Mouse (Mus musculus): ENCODE measurements around the gene Uhrf1. TPM values are rescaled to one million over a fixed set of nuclear protein-coding genes. Genes with fewer than 3 reads are reported as not detected.

The Uhrf1 gene
- polyA plus RNA-seq, 1 experiment from 2014 or later, result 198 TPM

DNA sequence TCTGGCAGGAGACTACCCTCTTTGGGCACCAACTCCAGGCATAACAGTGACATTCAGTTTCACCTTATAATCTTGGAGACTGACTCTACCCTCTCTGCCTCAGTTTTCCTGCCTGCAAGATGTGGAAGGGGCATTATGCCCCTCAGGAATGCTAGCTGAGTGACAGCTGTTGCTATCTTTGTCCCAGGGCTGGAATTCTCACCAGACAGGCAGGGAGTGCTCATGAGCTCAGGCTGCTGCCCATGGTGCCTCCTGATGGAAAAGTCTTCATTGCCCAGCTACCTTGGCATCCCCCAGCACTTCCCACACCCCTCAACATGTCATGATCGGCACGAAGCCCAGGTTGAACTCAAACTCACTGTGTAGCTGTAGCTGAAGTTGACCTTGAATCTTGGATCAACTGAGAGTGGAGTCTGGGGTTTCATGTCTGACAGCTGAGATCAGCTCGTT, 40.5 kb upstream of the Uhrf1 start:
- WGBS, result 88% methylated on average over 3 of the region's 3 CpGs
- H3K36me3 ChIP-seq, result peaks cover 60% of the 10 kb centered on the region
- no peak for ATAC-seq (ENCODE audit: insufficient number of reproducible peaks, insufficient read depth, low FRiP score, low TSS enrichment, low read depth)
- H3K27me3 ChIP-seq, result no peaks in the 10 kb centered on the region
- H3K27ac ChIP-seq, result no peak overlapping the region
- peaks cover 31% of the 10 kb centered on the region for H3K4me1 ChIP-seq (replicated peaks)
- no peak overlapping the region for H3K4me2 ChIP-seq
- no peak overlapping the region for H3K4me3 ChIP-seq (replicated peaks)
- H3K9ac ChIP-seq (replicated peaks), result no peak overlapping the region
- H3K9me3 ChIP-seq, result no peaks in the 10 kb centered on the region

DNA sequence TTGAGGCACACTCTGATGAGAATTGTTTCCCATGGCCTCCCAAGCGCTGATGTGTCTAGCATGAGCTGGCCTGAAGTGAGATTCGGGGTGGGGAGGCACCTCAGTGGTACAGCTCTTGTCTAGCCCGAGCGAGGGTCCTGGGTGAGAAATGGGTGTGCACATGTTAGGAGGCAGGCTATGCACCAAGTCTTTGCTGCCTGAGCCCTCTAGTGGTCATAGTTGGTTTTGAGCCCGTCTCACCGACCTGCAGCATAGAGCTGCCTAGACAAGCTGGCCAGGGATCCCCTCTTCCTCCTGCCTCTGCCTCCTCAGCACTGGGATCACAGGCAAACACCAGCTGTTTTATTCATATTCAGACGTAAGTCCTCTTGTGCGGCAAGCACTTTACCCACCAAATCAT, 39.1 kb upstream of the Uhrf1 start:
- Histone ChIP-seq H3K36me3 (peaks cover 49% of the 10 kb centered on the region), H3K4me3 (replicated peaks) (no peak overlapping the region), H3K27ac (no peak overlapping the region), H3K9ac (replicated peaks) (no peak overlapping the region), H3K27me3 (no peaks in the 10 kb centered on the region), H3K4me2 (no peak overlapping the region), H3K4me1 (replicated peaks) (peaks cover 18% of the 10 kb centered on the region; the same call in 1 of the 2 replicates), H3K9me3 (no peaks in the 10 kb centered on the region)
- peak; percentile 68; the same call in 1 of the 2 replicates for ATAC-seq (ENCODE audit: insufficient number of reproducible peaks, insufficient read depth, low FRiP score, low TSS enrichment, low read depth)
- WGBS, result 19% methylated on average over 8 of the region's 8 CpGs

DNA sequence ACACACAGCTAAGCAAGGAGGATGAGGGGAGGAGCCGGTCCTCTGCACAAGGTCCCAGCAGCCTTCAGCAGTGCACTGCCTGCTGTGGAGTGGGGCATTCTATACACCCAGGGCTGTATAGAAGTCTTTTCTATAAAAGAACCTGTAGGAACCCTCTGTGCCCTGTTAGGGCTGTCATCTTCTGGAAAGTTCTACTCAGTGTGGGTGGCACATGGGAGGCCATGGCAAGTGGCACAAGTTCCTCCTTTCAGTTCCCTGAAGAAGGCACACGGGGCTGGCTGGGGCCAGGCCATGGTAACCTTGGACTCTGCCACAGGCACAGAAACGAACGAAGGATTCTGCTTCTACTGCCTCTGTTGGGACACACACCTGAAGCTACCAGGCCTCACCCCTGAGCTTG, 38.1 kb upstream of the Uhrf1 start:
- 92% methylated on average over 4 of the region's 4 CpGs for WGBS
- H3K27ac ChIP-seq, result no peak overlapping the region
- no peaks in the 10 kb centered on the region for H3K9me3 ChIP-seq
- no peak overlapping the region for H3K4me3 ChIP-seq (replicated peaks)
- H3K4me1 ChIP-seq (replicated peaks), result peaks cover 15% of the 10 kb centered on the region
- H3K4me2 ChIP-seq, result no peak overlapping the region
- ATAC-seq (ENCODE audit: insufficient number of reproducible peaks, insufficient read depth, low FRiP score, low TSS enrichment, low read depth), result no peak
- peaks cover 39% of the 10 kb centered on the region for H3K36me3 ChIP-seq
- no peaks in the 10 kb centered on the region for H3K27me3 ChIP-seq
- H3K9ac ChIP-seq (replicated peaks), result no peak overlapping the region

DNA sequence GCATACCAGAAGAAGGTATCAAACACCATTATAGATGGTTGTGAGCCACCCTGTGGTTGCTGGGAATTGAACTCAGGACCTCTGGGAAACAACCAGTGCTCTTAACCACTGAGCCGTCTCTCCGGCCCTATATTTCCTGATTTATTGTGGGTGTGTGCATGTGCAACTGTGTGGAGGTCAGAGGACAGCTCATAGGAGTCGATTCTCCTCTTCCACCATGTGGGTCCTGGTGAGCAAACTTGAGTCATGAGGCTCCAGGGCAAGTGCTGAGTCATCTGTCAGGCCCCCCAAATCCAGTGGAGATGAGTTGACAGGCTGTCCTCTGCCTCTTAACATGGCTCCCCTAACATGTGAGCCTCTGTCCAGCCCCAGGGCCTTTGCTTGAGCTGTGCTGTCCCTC, 37.3 kb upstream of the Uhrf1 start:
- H3K9ac ChIP-seq (replicated peaks), result no peak overlapping the region
- WGBS, result 89% methylated on average over 3 of the region's 3 CpGs
- H3K27me3 ChIP-seq, result no peaks in the 10 kb centered on the region
- H3K4me1 ChIP-seq (replicated peaks), result peaks cover 6% of the 10 kb centered on the region
- H3K9me3 ChIP-seq, result no peaks in the 10 kb centered on the region
- no peak overlapping the region for H3K4me2 ChIP-seq
- H3K4me3 ChIP-seq (replicated peaks), result no peak overlapping the region
- H3K36me3 ChIP-seq, result peaks cover 37% of the 10 kb centered on the region
- no peak overlapping the region for H3K27ac ChIP-seq
- no peak for ATAC-seq (ENCODE audit: insufficient number of reproducible peaks, insufficient read depth, low FRiP score, low TSS enrichment, low read depth)

DNA sequence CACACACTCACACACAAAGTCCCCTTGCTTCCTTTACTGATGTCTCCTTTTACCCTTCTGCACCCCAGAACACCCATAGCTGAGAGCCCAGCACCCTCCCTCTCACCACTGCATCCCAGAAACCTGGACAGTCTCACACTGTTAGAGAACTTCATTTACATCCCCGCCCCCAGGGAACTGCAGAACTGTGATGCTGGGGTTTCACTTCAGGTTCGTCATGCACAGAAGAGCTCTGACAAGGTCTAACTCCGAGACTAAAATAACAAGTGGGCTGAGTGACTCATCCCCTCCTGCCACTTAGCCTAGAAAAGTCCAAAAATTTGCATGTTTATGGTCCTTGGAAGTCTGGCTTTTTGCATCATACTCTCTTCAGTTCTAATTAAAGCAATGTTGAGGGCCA, 36.9 kb upstream of the Uhrf1 start:
- no peak overlapping the region for H3K27ac ChIP-seq

DNA sequence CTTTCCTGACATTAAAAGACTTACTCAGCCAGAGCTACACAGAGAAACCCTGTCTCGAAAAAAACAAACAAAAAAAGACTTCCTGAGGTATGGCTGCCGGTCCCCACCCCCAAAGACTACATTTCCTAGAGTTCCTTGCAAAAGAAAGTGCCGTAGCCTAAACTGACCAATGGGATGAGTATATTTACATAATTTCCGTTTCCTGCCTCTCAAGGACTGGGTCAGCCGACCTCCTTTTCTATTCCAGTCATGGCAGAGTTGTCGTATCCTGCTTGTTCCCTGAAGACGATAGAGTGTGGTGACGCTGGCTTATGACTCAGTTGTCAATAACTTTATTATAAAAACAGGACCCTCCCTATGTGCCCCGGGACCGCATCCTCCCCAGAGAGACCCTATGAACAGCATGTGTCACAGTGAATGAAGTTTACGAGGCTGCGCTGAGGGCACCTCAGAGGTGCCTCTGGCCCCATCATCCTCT, 33.9 kb upstream of the Uhrf1 start:
- WGBS, result 26% methylated on average over 12 of the region's 12 CpGs

More for the DNA sequence above, 36.9 kb upstream of the Uhrf1 start:
- no peak for ATAC-seq (ENCODE audit: insufficient number of reproducible peaks, insufficient read depth, low FRiP score, low TSS enrichment, low read depth)
- Histone ChIP-seq H3K27me3 (no peaks in the 10 kb centered on the region), H3K9me3 (no peaks in the 10 kb centered on the region), H3K9ac (replicated peaks) (no peak overlapping the region), H3K4me1 (replicated peaks) (peaks cover 6% of the 10 kb centered on the region), H3K4me3 (replicated peaks) (no peak overlapping the region), H3K4me2 (no peak overlapping the region), H3K36me3 (peaks cover 37% of the 10 kb centered on the region)
- 59% methylated on average over 3 of the region's 3 CpGs for WGBS

DNA sequence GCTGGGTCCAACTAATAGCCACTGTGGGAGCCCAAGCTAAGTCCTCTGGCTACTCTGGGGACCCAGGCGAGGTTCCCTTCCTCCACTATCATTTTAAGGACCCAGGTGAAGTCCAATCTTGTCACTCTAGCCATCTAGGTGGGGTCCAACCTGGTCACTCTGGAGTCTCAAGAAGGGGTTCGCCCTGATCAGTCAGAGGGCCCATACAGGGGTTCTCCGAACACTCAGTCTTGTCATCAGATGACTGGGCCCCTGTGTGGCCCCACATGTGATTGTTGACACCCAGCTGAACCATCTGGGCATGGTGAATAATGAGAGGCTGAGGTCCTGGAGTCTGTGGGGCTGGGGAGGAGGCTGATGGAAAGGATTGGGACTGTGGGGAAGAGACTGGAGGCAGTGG, 33.4 kb upstream of the Uhrf1 start:
- Histone ChIP-seq H3K36me3 (peaks cover 45% of the 10 kb centered on the region), H3K4me3 (replicated peaks) (peak overlapping the region; percentile 39), H3K9ac (replicated peaks) (peak overlapping the region; percentile 42; the same call in 1 of the 2 replicates), H3K4me2 (peak overlapping the region; percentile 67), H3K27ac (peak overlapping the region; percentile 72), H3K27me3 (no peaks in the 10 kb centered on the region), H3K9me3 (no peaks in the 10 kb centered on the region), H3K4me1 (replicated peaks) (peaks cover 6% of the 10 kb centered on the region)
- 72% methylated on average over 3 of the region's 3 CpGs for WGBS
- no peak for ATAC-seq (ENCODE audit: insufficient number of reproducible peaks, insufficient read depth, low FRiP score, low TSS enrichment, low read depth)

More for the DNA sequence above, 33.9 kb upstream of the Uhrf1 start:
- peaks cover 42% of the 10 kb centered on the region for H3K36me3 ChIP-seq
- no peaks in the 10 kb centered on the region for H3K27me3 ChIP-seq
- ATAC-seq (ENCODE audit: insufficient number of reproducible peaks, insufficient read depth, low FRiP score, low TSS enrichment, low read depth), result peak; percentile 78
- peak overlapping the region; percentile 39 for H3K4me3 ChIP-seq (replicated peaks)
- peaks cover 6% of the 10 kb centered on the region for H3K4me1 ChIP-seq (replicated peaks)
- H3K9me3 ChIP-seq, result no peaks in the 10 kb centered on the region
- H3K9ac ChIP-seq (replicated peaks), result peak overlapping the region; percentile 42; the same call in 1 of the 2 replicates
- peak overlapping the region; percentile 72 for H3K27ac ChIP-seq
- H3K4me2 ChIP-seq, result peak overlapping the region; percentile 67

DNA sequence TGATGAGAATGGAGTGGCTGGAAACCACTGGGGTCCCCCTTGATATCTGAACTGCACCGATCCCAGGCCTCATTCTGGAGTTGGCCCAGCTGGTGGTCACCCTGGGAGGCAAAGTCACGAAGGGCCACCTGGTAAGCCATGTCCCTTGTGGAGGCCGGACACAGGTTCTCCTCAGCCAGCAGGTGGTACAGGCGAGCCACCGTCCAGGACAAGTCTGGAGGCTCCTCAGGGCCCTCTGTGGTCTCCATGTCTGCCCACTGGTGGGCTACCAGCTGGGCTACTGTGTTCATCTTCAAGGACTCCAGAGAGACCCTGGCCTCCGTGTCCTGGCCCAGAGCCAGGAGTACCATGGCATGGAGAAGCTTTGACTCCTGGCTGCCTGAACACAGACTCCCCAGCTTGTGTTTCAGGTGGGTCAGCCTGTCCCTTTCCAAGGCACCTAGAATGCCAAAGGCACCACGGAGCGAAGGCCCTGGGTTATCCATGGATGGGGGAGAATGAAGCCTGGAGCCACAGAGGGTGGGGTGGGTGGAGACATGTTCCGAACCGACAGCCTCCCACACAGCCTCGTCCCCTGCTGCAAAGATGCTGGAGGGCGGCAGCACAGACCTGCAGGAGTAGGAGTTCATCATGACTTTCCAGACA, 31.4 kb upstream of the Uhrf1 start:
- 82% methylated on average over 12 of the region's 12 CpGs for WGBS
- peaks cover 10% of the 10 kb centered on the region for H3K4me1 ChIP-seq (replicated peaks)
- no peak overlapping the region for H3K4me3 ChIP-seq (replicated peaks)
- H3K9ac ChIP-seq (replicated peaks), result no peak overlapping the region
- H3K4me2 ChIP-seq, result no peak overlapping the region
- H3K36me3 ChIP-seq, result peaks cover 38% of the 10 kb centered on the region
- ATAC-seq (ENCODE audit: insufficient number of reproducible peaks, insufficient read depth, low FRiP score, low TSS enrichment, low read depth), result no peak
- no peaks in the 10 kb centered on the region for H3K27me3 ChIP-seq
- H3K27ac ChIP-seq, result no peak overlapping the region
- H3K9me3 ChIP-seq, result no peaks in the 10 kb centered on the region

DNA sequence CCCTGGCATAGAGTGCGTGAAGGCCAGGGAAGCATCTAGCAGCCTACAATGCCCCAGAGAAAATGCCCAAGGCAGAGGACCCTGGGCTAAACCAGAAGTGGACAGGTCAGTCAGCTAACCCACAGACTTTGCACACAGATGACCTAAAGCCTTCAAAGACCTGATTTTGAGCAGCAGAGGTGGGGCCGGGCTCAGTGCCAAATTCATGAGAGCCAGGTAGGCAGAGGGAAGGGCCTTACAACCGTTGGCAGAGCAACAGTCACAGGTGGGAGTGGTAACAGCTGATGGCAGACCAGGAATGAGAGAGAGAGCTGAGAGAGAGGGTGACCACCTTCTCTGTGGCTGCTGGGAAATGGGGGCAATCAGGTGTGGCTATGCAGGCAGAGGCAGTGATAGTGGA, 30.5 kb upstream of the Uhrf1 start:
- Histone ChIP-seq H3K27me3 (no peaks in the 10 kb centered on the region), H3K36me3 (peaks cover 38% of the 10 kb centered on the region), H3K4me2 (no peak overlapping the region), H3K9me3 (no peaks in the 10 kb centered on the region), H3K27ac (no peak overlapping the region), H3K4me1 (replicated peaks) (peaks cover 19% of the 10 kb centered on the region), H3K9ac (replicated peaks) (no peak overlapping the region), H3K4me3 (replicated peaks) (no peak overlapping the region)
- no peak for ATAC-seq (ENCODE audit: insufficient number of reproducible peaks, insufficient read depth, low FRiP score, low TSS enrichment, low read depth)
- WGBS, result 68% methylated on average over 3 of the region's 3 CpGs

DNA sequence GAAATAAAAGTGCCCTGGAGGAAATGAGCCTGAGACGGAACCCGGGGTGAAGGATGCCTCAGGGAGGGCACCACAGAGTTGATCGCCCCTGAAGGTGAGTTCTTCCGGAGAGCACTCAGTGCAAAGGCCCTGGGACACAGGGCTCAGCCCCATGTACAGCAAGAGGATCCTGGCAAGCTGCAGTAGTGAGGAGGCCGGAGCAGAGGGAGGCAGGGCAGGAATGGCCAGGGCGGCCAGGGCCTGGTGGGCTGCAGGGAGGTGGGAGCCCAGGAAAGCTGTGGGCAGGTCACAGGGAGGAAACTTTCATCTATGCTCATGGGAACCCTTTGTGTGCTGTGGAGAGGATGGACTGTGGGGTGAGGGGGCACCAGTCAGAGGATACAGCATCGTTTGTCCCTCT, 29.6 kb upstream of the Uhrf1 start:
- Histone ChIP-seq H3K4me2 (no peak overlapping the region), H3K36me3 (peaks cover 40% of the 10 kb centered on the region), H3K27me3 (no peaks in the 10 kb centered on the region), H3K9ac (replicated peaks) (no peak overlapping the region), H3K27ac (no peak overlapping the region), H3K4me1 (replicated peaks) (peaks cover 20% of the 10 kb centered on the region), H3K9me3 (no peaks in the 10 kb centered on the region), H3K4me3 (replicated peaks) (no peak overlapping the region)
- 79% methylated on average over 7 of the region's 7 CpGs for WGBS
- ATAC-seq (ENCODE audit: insufficient number of reproducible peaks, insufficient read depth, low FRiP score, low TSS enrichment, low read depth), result no peak

DNA sequence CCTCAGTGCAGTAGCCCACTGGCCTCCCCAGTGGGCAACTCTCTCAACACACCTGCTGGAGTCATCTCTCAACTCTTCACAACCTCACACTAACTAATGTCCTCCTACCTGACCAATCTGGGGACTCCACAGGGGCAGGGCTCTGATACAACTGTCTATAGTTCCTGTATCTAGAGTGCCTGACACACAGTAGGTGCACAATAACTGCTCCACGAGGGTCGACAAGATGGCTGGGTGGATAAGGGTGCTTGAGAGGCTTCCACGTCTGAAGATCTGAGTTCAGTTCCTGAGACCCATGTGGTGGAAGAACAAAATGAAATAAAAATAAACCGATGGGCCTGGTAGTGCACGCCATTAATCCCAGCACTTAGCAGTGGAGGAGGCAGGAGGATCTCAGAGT, 29.1 kb upstream of the Uhrf1 start:
- no peaks in the 10 kb centered on the region for H3K27me3 ChIP-seq
- peaks cover 20% of the 10 kb centered on the region for H3K4me1 ChIP-seq (replicated peaks)
- H3K9me3 ChIP-seq, result no peaks in the 10 kb centered on the region
- WGBS, result 88% methylated on average over 5 of the region's 5 CpGs
- no peak for ATAC-seq (ENCODE audit: insufficient number of reproducible peaks, insufficient read depth, low FRiP score, low TSS enrichment, low read depth)
- H3K36me3 ChIP-seq, result peaks cover 45% of the 10 kb centered on the region
- no peak overlapping the region for H3K27ac ChIP-seq
- no peak overlapping the region for H3K4me3 ChIP-seq (replicated peaks)
- H3K4me2 ChIP-seq, result no peak overlapping the region
- H3K9ac ChIP-seq (replicated peaks), result no peak overlapping the region

Measured in limb, embryonic 12.5 days (tissue).